Mouse (Mus musculus) CH12F3 (cell line): ENCODE results near the gene Dyrk1a.

Experiments
- in situ Hi-C: fragments of 300-500 bp; cut with MboI; formaldehyde crosslinking; loops from 2 replicates; pipeline ENCODE4 v1.14.3; 2020; ENCODE audit warnings: low sequenced_read_pairs

Gene Dyrk1a

DNA sequence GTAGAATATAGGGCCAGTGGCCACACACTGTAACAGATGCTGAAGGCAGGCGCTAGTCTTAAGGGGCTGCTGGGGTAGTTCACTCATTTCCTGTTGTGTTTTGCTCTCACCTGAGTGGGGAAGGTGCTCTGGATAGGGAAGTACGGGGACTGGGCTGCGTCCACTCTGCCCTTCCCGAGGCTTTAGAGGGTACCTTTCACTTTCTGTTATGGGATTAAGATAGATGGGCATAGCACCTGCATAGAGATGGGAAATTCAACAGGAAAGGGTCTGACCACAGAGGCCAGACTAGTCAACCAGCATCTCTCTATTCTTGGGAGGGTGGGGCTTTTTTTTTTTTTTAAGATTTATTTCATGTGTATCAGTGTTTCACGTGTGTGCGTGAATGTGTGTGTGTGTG, 19.2 kb downstream of the Dyrk1a start:
- in situ Hi-C loops: no loop called here

- in situ Hi-C loops: no loop called here
Observed at GRCm38 (mm10) chr16:94589648-94590047, 19.8 kb downstream of the Dyrk1a start.

DNA sequence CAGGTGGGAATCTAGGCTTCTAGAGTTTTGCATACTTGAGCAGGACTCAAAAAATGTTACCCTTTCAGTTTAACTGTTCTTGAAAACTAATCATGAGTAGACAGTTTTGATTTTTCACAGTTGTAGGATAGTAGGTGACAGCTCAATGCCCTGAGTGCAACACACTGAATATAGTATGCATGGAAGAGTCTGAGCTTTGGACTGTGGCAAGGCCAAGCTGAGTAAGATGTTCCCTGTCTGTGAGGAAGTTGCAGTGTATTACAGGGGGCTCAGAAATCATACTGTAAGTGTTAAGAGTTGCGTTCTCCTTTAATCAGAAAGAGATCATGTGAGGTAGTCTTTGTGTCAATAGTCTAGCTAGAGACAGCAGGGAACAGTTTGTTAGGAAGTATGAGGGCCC, 20.4 kb downstream of the Dyrk1a start:
- in situ Hi-C loops: no loop called here

DNA sequence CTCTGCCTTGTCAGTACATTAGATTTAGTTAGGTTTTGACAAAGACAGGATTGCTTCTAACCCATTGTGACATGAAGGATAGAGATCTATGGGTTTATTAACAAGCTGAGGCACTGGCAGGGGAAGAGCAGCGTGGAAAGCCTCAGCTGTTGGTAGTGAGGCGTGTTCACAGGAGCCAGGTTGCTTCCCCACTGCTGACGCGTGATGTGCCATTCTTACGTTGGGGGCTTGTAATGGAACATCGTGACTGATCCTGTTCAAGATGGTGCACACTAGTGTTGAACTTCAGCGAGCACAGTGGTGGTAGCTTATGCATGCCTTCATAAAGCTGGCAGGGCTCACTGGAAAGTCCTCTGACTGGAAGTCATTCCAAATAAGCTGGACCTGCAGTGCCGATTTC, 21.2 kb downstream of the Dyrk1a start:
- in situ Hi-C loops: no loop called here

DNA sequence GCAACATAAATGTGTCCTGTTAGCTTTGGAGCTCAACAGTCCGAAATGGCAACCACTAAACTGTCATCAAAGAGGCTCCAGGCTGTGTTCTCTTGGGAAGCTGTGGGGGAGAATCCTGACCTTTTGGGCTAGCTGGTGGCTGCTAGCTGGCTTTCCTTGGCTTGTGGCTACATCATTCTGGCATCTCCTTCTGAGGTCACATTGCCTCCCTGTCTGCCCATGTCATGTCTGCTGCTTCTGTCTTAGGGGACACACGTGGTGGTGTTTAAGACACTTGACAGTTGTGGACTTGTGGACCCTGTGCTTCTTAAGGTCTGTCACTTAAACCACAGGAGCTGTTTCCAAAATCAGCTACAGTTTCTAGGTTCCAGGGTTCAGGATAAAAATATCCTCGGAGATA, 21.7 kb downstream of the Dyrk1a start:
- in situ Hi-C loops: no loop called here

GRCm38 (mm10) chr16:94596633-94597032, 26.8 kb downstream of the Dyrk1a start:
- in situ Hi-C loops: no loop called here

DNA sequence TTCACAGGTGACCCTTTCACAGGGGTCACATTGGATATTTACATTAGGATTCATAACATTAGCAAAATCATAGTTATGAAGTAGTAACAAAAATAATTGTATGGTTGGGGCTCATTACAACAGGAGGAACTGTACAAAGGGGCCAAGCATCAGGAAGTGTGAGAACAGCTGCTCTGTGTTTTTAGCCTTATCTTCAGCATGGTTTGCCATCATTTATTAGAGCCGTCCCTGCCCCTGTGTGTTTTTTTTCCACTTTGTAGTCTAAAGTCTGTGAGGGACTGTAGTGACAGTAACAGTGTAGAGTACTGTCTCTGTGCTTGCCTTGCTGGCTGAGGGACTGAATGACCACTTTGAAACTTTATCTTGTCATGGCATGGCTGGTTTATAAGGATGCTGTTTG, 27.8 kb downstream of the Dyrk1a start:
- in situ Hi-C loops: no loop called here

DNA sequence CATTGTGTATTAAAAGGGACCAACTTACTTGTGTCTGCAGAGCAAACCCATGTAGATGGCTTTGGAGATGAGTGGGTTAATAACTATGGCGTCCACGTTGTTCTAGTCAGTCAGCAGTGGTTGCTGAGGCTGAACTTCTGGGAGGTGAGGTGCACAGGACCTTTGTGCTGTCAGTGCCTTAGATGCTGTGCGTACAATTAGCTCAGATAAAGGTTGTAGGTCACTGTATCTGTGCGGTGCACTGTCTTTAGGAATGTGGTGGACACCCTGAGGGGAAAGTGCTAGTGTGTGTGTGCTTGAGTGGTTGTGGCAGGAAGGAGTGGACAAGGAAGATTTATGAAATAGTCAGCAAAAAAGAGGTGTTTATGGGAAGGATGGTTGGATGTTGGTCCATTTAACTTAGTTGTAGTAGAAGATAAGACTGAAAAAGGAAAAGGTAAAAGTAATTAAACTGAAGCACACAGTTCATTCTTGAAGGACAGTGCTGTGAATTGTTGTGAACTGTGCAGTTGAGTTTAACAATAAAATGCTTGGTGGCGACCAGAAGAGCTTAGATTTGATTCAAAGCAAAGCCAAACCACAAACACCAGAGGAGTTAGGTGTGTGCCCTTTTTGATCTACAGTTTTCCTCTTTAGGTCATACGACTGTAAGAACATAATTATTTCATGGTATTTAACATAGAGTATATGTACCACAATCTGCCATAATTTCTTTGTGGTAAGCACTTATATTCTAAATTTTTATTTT, 30.3 kb downstream of the Dyrk1a start:
- in situ Hi-C loops: loop anchor here (10.0 kb wide), 1 partner anchor 75 kb away; the partner anchor contains the start of gene Vps26c

- in situ Hi-C loops: loop anchor here (10.0 kb wide), 1 partner anchor 76 kb away; the partner anchor contains the start of gene Vps26c
Observed at GRCm38 (mm10) chr16:94601089-94601488, 31.3 kb downstream of the Dyrk1a start.

DNA sequence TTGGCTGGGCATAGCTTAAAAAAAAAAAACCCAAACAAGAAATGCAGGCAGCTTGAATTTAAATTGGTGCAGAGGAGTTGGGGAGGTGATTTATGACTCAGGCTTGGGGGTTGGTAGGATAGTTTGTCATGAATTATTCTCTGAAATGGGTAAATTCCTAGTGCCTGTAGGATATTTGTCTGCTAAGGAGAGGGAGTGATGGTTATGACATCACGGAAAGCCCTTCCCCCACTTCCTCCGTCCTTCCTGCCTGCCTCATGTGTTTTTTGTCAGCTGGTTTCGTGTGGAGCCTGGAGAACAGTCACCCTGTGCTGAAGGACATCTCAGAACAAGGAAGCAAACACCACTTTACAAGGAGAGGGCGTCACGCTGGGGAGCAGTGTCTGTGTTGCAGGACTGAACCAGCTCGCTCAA, 31.7 kb downstream of the Dyrk1a start:
- in situ Hi-C loops: loop anchor here (10.0 kb wide), 1 partner anchor 77 kb away; the partner anchor contains the start of gene Vps26c

DNA sequence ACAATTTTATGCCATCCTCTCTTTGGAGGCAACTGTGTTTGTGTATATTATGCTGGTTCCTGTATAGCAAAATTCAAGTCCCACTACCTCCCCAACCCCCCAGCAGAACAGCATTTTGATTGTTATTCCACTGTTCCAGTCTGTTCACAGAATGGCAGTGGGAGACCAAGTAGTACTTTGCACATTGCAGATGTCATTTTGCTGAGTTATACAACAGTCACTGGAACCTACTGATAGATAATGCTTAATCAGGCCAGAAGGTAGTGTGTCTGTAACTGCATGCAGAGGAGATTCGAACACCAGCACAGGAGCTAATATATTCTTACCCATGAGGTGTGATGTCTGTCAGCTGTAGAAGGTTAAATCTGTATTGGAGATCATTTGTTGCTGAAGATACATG, 32.4 kb downstream of the Dyrk1a start:
- in situ Hi-C loops: loop anchor here (10.0 kb wide), 1 partner anchor 77 kb away; the partner anchor contains the start of gene Vps26c

DNA sequence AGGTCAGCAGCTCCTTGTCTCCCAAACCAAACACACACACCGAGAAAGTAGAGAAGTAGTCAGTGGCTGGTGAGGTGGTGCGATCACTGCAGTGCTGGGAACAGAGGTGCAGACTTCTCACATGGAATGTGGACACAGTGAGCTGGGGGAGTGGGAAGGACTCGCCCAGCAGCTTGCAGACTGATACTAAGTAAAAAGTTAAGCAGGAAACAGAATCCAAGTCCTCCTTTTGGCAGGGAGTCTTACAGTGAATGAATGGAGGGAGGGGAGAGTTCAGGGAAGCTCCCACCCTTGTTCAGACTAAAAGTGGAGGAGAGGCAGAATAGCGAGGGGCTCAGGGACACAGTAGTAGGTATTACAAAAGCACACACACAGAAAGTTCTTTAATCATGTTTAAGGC, 32.9 kb downstream of the Dyrk1a start:
- in situ Hi-C loops: loop anchor here (10.0 kb wide), 1 partner anchor 78 kb away; the partner anchor contains the start of gene Vps26c

DNA sequence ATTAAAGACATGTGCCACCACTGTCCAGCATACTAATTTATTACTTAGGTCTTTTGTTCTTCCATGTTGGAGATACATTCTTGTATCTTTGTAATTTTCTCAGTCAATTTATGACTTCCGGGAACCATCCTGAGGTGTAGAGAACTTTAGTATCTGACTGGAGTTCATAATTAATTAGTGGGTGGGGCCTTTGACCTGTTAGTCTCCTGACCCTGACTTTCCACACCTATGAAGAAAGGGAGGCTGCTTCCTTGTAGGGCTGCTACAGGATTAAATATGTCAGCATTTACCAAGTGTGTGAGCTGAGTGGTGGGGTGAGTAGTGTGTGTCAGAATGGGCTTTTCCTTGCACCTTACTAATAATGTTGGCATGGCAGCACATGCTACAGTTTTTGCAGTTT, 36.4 kb downstream of the Dyrk1a start:
- in situ Hi-C loops: loop anchor here (10.0 kb wide), 1 partner anchor 81 kb away; the partner anchor contains the start of gene Vps26c

GRCm38 (mm10) chr16:94607468-94607867, 37.7 kb downstream of the Dyrk1a start:
- in situ Hi-C loops: loop anchor here (10.0 kb wide), 1 partner anchor 83 kb away; the partner anchor contains the start of gene Vps26c

DNA sequence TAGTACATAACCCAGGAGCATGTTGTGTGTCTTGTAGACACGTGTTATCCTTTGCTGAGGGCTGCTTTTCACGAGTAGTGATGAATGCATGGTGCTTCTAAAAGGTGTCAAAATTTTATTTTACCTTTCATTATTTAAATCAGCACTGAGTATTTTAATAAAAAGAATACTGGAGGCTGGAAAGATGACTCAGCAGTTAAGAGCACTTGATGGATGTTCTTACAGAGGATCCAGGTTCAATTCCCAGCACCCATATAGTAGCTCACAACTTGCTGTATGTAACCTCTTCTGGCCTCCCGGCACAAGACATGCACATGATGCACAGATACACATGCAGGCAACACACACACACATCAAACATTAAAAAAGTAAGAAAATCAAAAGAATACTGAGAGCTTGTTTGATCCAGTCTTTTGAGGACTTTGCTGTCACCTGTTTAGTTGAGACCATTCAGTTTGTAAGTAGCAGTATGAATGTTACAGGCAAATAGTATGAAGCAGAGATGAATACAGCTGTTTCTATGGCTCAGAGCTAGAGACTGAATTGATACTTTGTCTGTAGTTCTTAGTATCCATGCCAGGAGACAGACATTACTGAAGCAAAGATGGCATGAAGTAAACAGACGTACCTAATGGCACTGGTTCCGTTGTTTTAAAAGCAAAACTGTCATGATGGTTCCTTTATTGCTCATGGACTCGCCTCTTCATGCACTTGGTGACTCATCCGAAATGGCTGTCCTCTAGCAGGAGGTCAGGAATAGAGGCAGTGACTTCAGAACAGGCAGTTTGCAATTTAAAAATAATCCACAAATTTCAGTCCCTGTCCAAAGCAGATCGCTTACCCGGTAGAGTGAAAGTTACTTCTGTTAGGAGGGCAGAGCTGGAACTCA, 39.1 kb downstream of the Dyrk1a start:
- in situ Hi-C loops: loop anchor here (10.0 kb wide), 1 partner anchor 84 kb away; the partner anchor contains the start of gene Vps26c

DNA sequence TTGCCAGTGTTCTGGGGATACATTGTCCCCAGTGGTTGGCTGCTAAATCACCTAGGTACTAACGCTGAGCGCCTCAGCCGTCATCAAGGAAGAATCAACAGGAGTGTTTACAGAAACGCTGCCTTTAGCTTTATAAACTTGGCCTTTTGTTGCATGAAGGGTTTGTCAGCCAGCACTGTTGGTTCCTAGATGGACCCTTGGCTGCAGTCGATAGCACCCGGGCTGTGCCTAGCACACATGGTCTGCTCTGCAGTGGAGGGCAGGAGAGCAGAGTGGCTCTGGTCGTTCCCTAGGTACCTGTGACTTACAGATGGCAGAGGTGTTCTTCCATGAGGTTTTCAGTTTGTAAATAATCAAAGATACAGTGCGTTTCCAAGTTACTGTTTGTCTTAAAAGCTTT, 42.8 kb downstream of the Dyrk1a start:
- in situ Hi-C loops: no loop called here

- in situ Hi-C loops: no loop called here
Observed at GRCm38 (mm10) chr16:94617255-94617654, 47.4 kb downstream of the Dyrk1a start.

DNA sequence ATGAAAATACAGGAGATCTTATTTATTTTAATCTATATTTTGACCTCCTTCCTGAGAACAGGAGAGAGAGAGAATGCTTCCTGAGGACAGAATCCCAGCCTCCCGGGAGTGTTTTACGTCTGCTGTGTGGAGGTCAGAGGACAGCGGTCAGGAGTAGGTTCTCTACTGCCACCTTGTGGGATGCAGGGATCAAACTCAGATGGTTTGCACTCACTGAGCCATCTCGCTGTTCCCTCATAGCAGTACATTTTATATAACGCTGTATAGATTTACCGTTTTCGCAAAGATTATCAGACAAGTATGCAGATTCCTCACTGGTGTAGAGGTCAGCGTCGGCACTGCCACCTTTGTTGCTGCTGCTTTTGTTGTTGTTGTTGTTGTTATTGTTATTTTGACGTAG, 48.7 kb downstream of the Dyrk1a start:
- in situ Hi-C loops: no loop called here

GRCm38 (mm10) chr16:94619301-94619700, 49.5 kb downstream of the Dyrk1a start:
- in situ Hi-C loops: no loop called here

- in situ Hi-C loops: no loop called here
Observed at GRCm38 (mm10) chr16:94624871-94625270, 55.1 kb downstream of the Dyrk1a start.

- in situ Hi-C loops: no loop called here
Observed at GRCm38 (mm10) chr16:94625639-94626038, 55.8 kb downstream of the Dyrk1a start.
